Mouse (Mus musculus): ENCODE measurements around the gene Dzip1. TPM values are rescaled to one million over a fixed set of nuclear protein-coding genes. Genes with fewer than 3 reads are reported as not detected.

The Dzip1 gene
- polyA plus RNA-seq, 1 experiment from 2014 or later: 15.8 TPM

DNA sequence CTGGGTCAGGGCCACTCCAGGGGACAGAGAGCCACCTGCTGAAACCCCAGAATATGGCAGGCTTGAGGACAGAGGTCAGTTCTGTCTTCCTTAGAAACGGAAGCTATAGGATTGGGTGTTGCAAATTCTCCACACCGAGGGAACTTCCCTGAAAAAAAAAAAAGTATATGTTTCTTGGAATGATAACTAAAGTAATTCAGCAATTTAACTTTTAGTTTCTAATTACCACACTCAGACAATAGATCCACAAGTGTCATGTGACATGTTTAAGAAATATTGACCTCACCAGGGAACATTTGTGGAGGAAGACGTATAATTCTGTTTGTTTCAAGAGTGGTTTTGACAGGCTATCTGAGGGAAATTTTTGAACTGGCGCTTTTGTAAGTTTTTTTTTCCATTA lies 93.7 kb downstream of the Dzip1 start:
- no peaks in the 10 kb centered on the region for H3K36me3 ChIP-seq (ENCODE audit: insufficient read depth, low read length)
- H3K27ac ChIP-seq (ENCODE audit: low read length): no peak overlapping the region
- H3K4me3 ChIP-seq (ENCODE audit: low read length): no peak overlapping the region
- WGBS: 67% methylated on average over 4 of the region's 4 CpGs
- ATAC-seq (ENCODE audit: low FRiP score, low TSS enrichment): no peak
- H3K27me3 ChIP-seq (ENCODE audit: insufficient read depth, low read length): no peaks in the 10 kb centered on the region
- no peak overlapping the region for H3K4me2 ChIP-seq (replicated peaks; ENCODE audit: low read depth, low read length)
- H3K4me1 ChIP-seq (ENCODE audit: insufficient read depth, low read length): peaks cover 4% of the 10 kb centered on the region
- no peak overlapping the region for H3K9ac ChIP-seq (replicated peaks; ENCODE audit: low read length)
- H3K9me3 ChIP-seq (ENCODE audit: low read length): no peaks in the 10 kb centered on the region

DNA sequence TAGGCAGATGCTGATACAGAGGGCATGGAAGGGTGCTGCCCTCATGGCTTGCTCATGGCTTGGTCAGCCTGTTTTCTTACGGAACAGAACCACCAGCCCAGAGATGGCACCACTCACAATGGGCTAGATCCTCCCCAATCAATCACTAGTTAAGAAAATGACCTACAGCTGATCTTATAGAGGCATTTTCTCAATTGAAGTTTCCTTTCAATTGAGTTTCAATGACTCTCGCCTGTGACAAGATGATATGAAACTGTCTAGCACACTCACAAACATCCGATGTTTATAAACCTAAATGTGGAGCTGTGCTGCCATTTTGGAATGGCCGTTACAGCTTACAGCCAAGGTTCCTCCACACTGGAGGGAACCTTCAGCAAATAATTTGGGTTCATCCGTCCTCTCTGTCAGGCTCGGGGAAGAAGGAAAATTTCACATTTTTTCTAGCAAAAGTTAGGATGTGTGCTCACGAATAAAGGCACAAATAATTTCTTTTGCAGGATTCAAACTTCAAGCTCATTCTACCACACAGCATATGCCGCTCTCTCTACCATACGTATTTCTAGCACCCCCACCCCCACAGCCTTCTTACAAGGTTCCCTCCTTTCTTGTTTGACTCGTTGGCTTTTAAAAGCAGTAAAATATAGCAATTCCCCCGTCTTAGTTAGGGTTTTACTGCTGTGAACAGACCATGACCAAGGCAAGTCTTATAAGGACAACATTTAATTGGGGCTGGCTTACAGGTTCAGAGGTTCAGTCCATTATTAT lies 95.7 kb downstream of the Dzip1 start:
- H3K9ac ChIP-seq (replicated peaks; ENCODE audit: low read length): no peak overlapping the region
- no peak for ATAC-seq (ENCODE audit: low FRiP score, low TSS enrichment)
- H3K9me3 ChIP-seq (ENCODE audit: low read length): no peaks in the 10 kb centered on the region
- H3K4me2 ChIP-seq (replicated peaks; ENCODE audit: low read depth, low read length): no peak overlapping the region
- WGBS: 81% methylated on average over 11 of the region's 11 CpGs
- no peak overlapping the region for H3K27ac ChIP-seq (ENCODE audit: low read length)
- no peaks in the 10 kb centered on the region for H3K27me3 ChIP-seq (ENCODE audit: insufficient read depth, low read length)
- H3K36me3 ChIP-seq (ENCODE audit: insufficient read depth, low read length): no peaks in the 10 kb centered on the region
- H3K4me3 ChIP-seq (ENCODE audit: low read length): no peak overlapping the region
- H3K4me1 ChIP-seq (ENCODE audit: insufficient read depth, low read length): peaks cover 3% of the 10 kb centered on the region

DNA sequence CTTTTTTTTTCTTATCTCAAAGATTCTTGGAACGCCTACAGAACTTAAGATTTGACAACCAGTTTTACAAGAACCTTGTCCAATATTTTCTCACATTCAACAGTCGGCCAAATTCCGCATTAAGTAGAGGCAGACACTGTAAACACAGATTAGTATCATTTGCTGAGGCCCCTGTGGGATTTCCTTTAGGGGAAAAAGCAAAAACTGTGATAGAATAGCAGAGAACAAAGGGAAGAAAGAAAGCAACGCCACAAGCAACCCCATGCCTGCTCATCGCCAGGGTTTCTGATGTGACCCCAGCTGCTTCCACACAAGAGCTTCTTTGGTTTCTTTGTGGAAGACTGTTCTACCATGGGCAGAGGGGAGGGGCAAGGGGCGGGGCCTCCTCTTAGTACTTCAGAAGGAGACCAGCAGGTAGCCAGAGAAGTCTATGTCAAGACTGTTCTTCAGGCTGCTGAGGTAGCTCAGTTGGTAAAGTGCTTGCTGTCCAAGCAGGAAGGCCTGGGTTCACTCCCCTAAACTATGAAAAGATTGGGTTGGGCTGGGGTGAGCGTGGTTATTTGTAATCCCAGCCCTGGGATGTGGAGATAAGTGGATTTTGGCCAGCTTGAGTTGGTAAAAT lies 97.9 kb downstream of the Dzip1 start:
- 53% methylated on average over 7 of the region's 7 CpGs for WGBS
- Histone ChIP-seq H3K36me3 (ENCODE audit: insufficient read depth, low read length) (no peaks in the 10 kb centered on the region), H3K4me3 (ENCODE audit: low read length) (no peak overlapping the region), H3K4me2 (replicated peaks; ENCODE audit: low read depth, low read length) (no peak overlapping the region), H3K27me3 (ENCODE audit: insufficient read depth, low read length) (no peaks in the 10 kb centered on the region), H3K4me1 (ENCODE audit: insufficient read depth, low read length) (no peaks in the 10 kb centered on the region), H3K9me3 (ENCODE audit: low read length) (no peaks in the 10 kb centered on the region), H3K9ac (replicated peaks; ENCODE audit: low read length) (no peak overlapping the region), H3K27ac (ENCODE audit: low read length) (no peak overlapping the region)
- no peak for ATAC-seq (ENCODE audit: low FRiP score, low TSS enrichment)

DNA sequence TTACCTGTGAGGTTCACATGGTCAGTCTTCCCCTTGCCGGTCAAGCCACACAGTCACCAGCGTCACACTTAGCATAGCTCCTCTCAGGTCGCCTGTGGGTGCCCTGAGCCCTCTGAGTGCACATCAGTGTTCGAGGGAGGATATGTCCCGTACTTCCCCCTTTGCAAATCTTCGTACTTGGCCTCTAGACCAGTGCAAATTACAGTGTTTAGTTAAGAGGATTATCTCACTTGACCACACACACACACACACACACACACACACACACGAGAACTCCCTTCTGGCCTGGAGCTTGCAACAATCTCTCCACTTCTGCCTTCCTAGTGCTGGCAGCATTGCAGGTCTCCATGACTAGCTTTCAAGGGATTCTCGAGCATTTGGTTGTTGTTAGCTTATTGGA lies 98.9 kb downstream of the Dzip1 start:
- Histone ChIP-seq H3K36me3 (ENCODE audit: insufficient read depth, low read length) (no peaks in the 10 kb centered on the region), H3K27me3 (ENCODE audit: insufficient read depth, low read length) (no peaks in the 10 kb centered on the region), H3K27ac (ENCODE audit: low read length) (no peak overlapping the region), H3K9ac (replicated peaks; ENCODE audit: low read length) (no peak overlapping the region), H3K4me2 (replicated peaks; ENCODE audit: low read depth, low read length) (no peak overlapping the region), H3K9me3 (ENCODE audit: low read length) (no peaks in the 10 kb centered on the region), H3K4me3 (ENCODE audit: low read length) (no peak overlapping the region), H3K4me1 (ENCODE audit: insufficient read depth, low read length) (no peaks in the 10 kb centered on the region)
- 87% methylated on average over 8 of the region's 8 CpGs for WGBS
- no peak for ATAC-seq (ENCODE audit: low FRiP score, low TSS enrichment)

Other genes with a start within 250 kb of the Dzip1 start
- 7.4 and 7.9 TPM in 2 replicates for gene Abcc4, start 219.2 kb downstream of the Dzip1 start, polyA plus RNA-seq (2015; fragmentation: Nextera tagmentation; extraction: Ambion mirVana)
- gene Cldn10, start 137.6 kb downstream of the Dzip1 start, polyA plus RNA-seq (2015; fragmentation: Nextera tagmentation; extraction: Ambion mirVana): 41.3 and 49.3 TPM in 2 replicates
- 48.9 and 52.3 TPM in 2 replicates for gene Dnajc3, start 12.5 kb upstream of the Dzip1 start, polyA plus RNA-seq (2015; fragmentation: Nextera tagmentation; extraction: Ambion mirVana)
- 12.2 and 14.3 TPM in 2 replicates for gene Uggt2, start 174.0 kb upstream of the Dzip1 start, polyA plus RNA-seq (2015; fragmentation: Nextera tagmentation; extraction: Ambion mirVana)
- 0.09 and 0.10 TPM in 2 replicates for gene Hs6st3, start 212.9 kb upstream of the Dzip1 start, polyA plus RNA-seq (2015; fragmentation: Nextera tagmentation; extraction: Ambion mirVana)